In the genomic region with DNA sequence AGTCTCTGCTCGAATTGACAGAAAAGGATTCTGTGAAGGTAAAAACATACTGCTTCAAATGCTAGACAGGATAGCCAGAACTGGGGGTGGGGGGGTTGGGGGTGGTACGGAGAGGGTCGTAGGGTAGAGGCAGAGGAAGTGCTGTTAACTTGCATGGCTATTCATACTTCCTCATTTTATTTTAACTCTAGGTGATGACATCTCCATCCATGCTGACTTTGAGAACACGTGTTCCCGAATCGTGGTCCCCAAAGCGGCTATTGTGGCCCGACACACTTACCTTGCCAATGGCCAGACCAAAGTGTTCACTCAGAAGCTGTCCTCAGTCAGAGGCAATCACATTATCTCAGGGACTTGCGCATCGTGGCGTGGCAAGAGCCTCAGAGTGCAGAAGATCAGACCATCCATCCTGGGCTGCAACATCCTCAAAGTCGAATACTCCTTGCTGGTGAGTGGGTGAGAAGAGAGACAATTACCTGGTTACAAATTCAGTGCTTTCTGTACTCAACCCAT, we compare ENCODE assay signal across 8 mouse cellular contexts. TPM values are rescaled to one million over a fixed set of nuclear protein-coding genes. Genes with fewer than 3 reads are reported as not detected.
DNase-seq lines count a peak whose midpoint lies in the region; ATAC-seq lines count a peak whose summit lies in the region.

No protein-coding gene starts in this region.

- no peak for ATAC-seq in lung, embryonic 16.5 days (ENCODE audit: low read depth)
- no peak for ATAC-seq in forebrain, embryonic 11.5 days (replicated peaks; ENCODE audit: low FRiP score)
- no peak for ATAC-seq in neural tube, embryonic 13.5 days (ENCODE audit: low read depth)

- H3K27ac ChIP-seq in lung, embryonic 16.5 days (ENCODE audit: low read length) = peak overlapping the region; percentile 50
- no peak overlapping the region for H3K27ac ChIP-seq in forebrain, embryonic 11.5 days (ENCODE audit: low read depth, low read length)
- H3K27ac ChIP-seq in neural tube, embryonic 13.5 days (replicated peaks) = 0 out of 2 replicates have a peak overlapping the region, but pooled peaks have one; percentile 79

- peaks cover 46% of the 10 kb centered on the region for H3K4me1 ChIP-seq in lung, embryonic 16.5 days (replicated peaks; ENCODE audit: control insufficient read depth, insufficient read depth, low read length)
- peaks cover 10% of the 10 kb centered on the region for H3K4me1 ChIP-seq in forebrain, embryonic 11.5 days (replicated peaks; ENCODE audit: control insufficient read depth, insufficient read depth, low read length)
- H3K4me1 ChIP-seq in neural tube, embryonic 13.5 days (replicated peaks) = peaks cover 77% of the 10 kb centered on the region

- H3K9me3 ChIP-seq in lung, embryonic 16.5 days (ENCODE audit: control insufficient read depth, low read length) = no peaks in the 10 kb centered on the region
- no peaks in the 10 kb centered on the region for H3K9me3 ChIP-seq in forebrain, embryonic 11.5 days (ENCODE audit: control insufficient read depth, low read length)
- no peaks in the 10 kb centered on the region for H3K9me3 ChIP-seq in neural tube, embryonic 13.5 days

- H3K27me3 ChIP-seq in lung, embryonic 16.5 days (ENCODE audit: control insufficient read depth, insufficient read depth, low read depth, low read length) = no peaks in the 10 kb centered on the region
- H3K27me3 ChIP-seq in forebrain, embryonic 11.5 days (ENCODE audit: control insufficient read depth, insufficient read depth, low read length) = no peaks in the 10 kb centered on the region
- H3K27me3 ChIP-seq in neural tube, embryonic 13.5 days = no peaks in the 10 kb centered on the region

- peaks cover 19% of the 10 kb centered on the region; the same call in 1 of the 2 replicates for H3K36me3 ChIP-seq in lung, embryonic 16.5 days (ENCODE audit: control insufficient read depth, insufficient read depth, low read length)
- H3K36me3 ChIP-seq in forebrain, embryonic 11.5 days (ENCODE audit: control insufficient read depth, insufficient read depth, low read length) = peaks cover 6% of the 10 kb centered on the region; the same call in 1 of the 2 replicates
- peaks cover 21% of the 10 kb centered on the region for H3K36me3 ChIP-seq in neural tube, embryonic 13.5 days

- WGBS in lung, embryonic 16.5 days = 62% methylated on average over 12 of the region's 12 CpGs
- WGBS in forebrain, embryonic 11.5 days = 89% methylated on average over 12 of the region's 12 CpGs
- WGBS in neural tube, embryonic 13.5 days = 85% methylated on average over 12 of the region's 12 CpGs

- H3K4me2 ChIP-seq in lung, embryonic 16.5 days (ENCODE audit: low read depth, low read length) = peak overlapping the region; percentile 66
- peak overlapping the region; percentile 86 for H3K4me2 ChIP-seq in forebrain, embryonic 11.5 days (ENCODE audit: low read depth, low read length, severe bottlenecking)
- H3K4me2 ChIP-seq in neural tube, embryonic 13.5 days = peak overlapping the region; percentile 89

- peak overlapping the region; percentile 88 for H3K4me3 ChIP-seq in lung, embryonic 16.5 days (ENCODE audit: low read length)
- H3K4me3 ChIP-seq in forebrain, embryonic 11.5 days (ENCODE audit: low read depth, low read length) = peak overlapping the region; percentile 65; the same call in 1 of the 2 replicates
- H3K4me3 ChIP-seq in neural tube, embryonic 13.5 days = peak overlapping the region; percentile 85

- DNase-seq in lung, postnatal 25 days (ENCODE audit: low spot score) = no peak
- DNase-seq in forebrain, embryonic 11.5 days (ENCODE audit: low spot score) = no peak
- peak; percentile 40 for DNase-seq in kidney, postnatal 10 days
- no peak for DNase-seq in MN1 (ENCODE audit: low spot score)
- no peak for DNase-seq in thymus, postnatal 4 days
- DNase-seq in right cerebral cortex, postnatal 10 days (ENCODE audit: low spot score in 2 of 2) = no peak

- peak overlapping the region; percentile 90 for H3K9ac ChIP-seq in lung, embryonic 16.5 days (ENCODE audit: low read length)
- no peak overlapping the region for H3K9ac ChIP-seq in forebrain, embryonic 11.5 days (ENCODE audit: low read length)
- H3K9ac ChIP-seq in neural tube, embryonic 13.5 days = peak overlapping the region; percentile 85

RNA-seq across cellular contexts. Expression of a gene that starts 1.7 kb away (rescaled TPM):
- polyA plus RNA-seq in lung, embryonic 16.5 days (2015; fragmentation: Nextera tagmentation; extraction: Ambion mirVana) = 184 and 197 TPM in 2 replicates
- 45.5 and 46.3 TPM in 2 replicates for polyA plus RNA-seq in forebrain, embryonic 11.5 days (2014; fragmentation: Nextera tagmentation; extraction: Ambion mirVana)
- polyA plus RNA-seq in neural tube, embryonic 13.5 days (2015; fragmentation: Nextera tagmentation; extraction: Ambion mirVana) = 74.7 and 78.0 TPM in 2 replicates

RNA-seq across cellular contexts. Expression of a gene that starts 17.3 kb away (rescaled TPM):
- polyA plus RNA-seq in lung, embryonic 16.5 days (2015; fragmentation: Nextera tagmentation; extraction: Ambion mirVana) = 1.4 TPM in 2 replicates
- polyA plus RNA-seq in forebrain, embryonic 11.5 days (2014; fragmentation: Nextera tagmentation; extraction: Ambion mirVana) = 1.0 TPM in 1 of 2 replicates, not detected in the other
- 1.2 and 1.8 TPM in 2 replicates for polyA plus RNA-seq in neural tube, embryonic 13.5 days (2015; fragmentation: Nextera tagmentation; extraction: Ambion mirVana)

RNA-seq across cellular contexts. Expression of a gene that starts 34.5 kb away (rescaled TPM):
- polyA plus RNA-seq in lung, embryonic 16.5 days (2015; fragmentation: Nextera tagmentation; extraction: Ambion mirVana) = 0.57 and 1.1 TPM in 2 replicates
- polyA plus RNA-seq in forebrain, embryonic 11.5 days (2014; fragmentation: Nextera tagmentation; extraction: Ambion mirVana) = 0.69 and 0.77 TPM in 2 replicates
- polyA plus RNA-seq in neural tube, embryonic 13.5 days (2015; fragmentation: Nextera tagmentation; extraction: Ambion mirVana) = 1.0 and 1.4 TPM in 2 replicates

RNA-seq across cellular contexts. Expression of a gene that starts 34.5 kb away (rescaled TPM):
- polyA plus RNA-seq in lung, embryonic 16.5 days (2015; fragmentation: Nextera tagmentation; extraction: Ambion mirVana) = 35.9 TPM in 2 replicates
- polyA plus RNA-seq in forebrain, embryonic 11.5 days (2014; fragmentation: Nextera tagmentation; extraction: Ambion mirVana) = 22.0 and 28.4 TPM in 2 replicates
- 41.0 and 42.8 TPM in 2 replicates for polyA plus RNA-seq in neural tube, embryonic 13.5 days (2015; fragmentation: Nextera tagmentation; extraction: Ambion mirVana)

RNA-seq across cellular contexts. Expression of a gene that starts 37.0 kb away (rescaled TPM):
- polyA plus RNA-seq in lung, embryonic 16.5 days (2015; fragmentation: Nextera tagmentation; extraction: Ambion mirVana) = 1.6 and 1.9 TPM in 2 replicates
- 1.9 and 2.4 TPM in 2 replicates for polyA plus RNA-seq in forebrain, embryonic 11.5 days (2014; fragmentation: Nextera tagmentation; extraction: Ambion mirVana)
- polyA plus RNA-seq in neural tube, embryonic 13.5 days (2015; fragmentation: Nextera tagmentation; extraction: Ambion mirVana) = 11.0 and 12.6 TPM in 2 replicates
